Mouse (Mus musculus) midbrain, embryonic 16.5 days (tissue): Measurements from ENCODE around the gene Sgf29. TPM values are rescaled to one million over a fixed set of nuclear protein-coding genes. Genes with fewer than 3 reads are reported as not detected.

Experiments
- ATAC-seq: fragments of 200-750 bp; cut with Nextera tagmentation; 2 replicates; pipeline ENCODE4 v1.8.0; 2017; ENCODE audit warnings: moderate TSS enrichment
- H3K27ac ChIP-seq: fragments of 300-500 bp; sonication (generic); 2 replicates; pipeline ENCODE4 v1.5.1; 2014; ENCODE audit warnings: mild to moderate bottlenecking, low read length, mixed read lengths
- H3K27me3 ChIP-seq: fragments of 300-500 bp; sonication (generic); 2 replicates; pipeline ENCODE4 v1.6.1; 2014; ENCODE audit warnings: low read depth, low read length, mixed read lengths; ENCODE audit not compliant: control insufficient read depth, insufficient read depth
- H3K36me3 ChIP-seq: fragments of 300-500 bp; sonication (generic); 2 replicates; pipeline ENCODE4 v1.6.1; 2014; ENCODE audit warnings: mild to moderate bottlenecking, low read length, moderate library complexity, mixed read lengths; ENCODE audit not compliant: control insufficient read depth, insufficient read depth
- H3K4me1 ChIP-seq: fragments of 300-500 bp; sonication (generic); 2 replicates; pipeline ENCODE4 v1.6.1; 2014; ENCODE audit warnings: mild to moderate bottlenecking, low read length, mixed read lengths; ENCODE audit not compliant: control insufficient read depth, insufficient read depth
- H3K4me2 ChIP-seq: fragments of 300-500 bp; sonication (generic); 2 replicates; pipeline ENCODE4 v1.6.1; 2014; ENCODE audit warnings: mild to moderate bottlenecking, low read length, mixed read lengths
- H3K4me3 ChIP-seq: fragments of 300-500 bp; sonication (generic); 2 replicates; pipeline ENCODE4 v1.5.1; 2014; ENCODE audit warnings: low read depth, mild to moderate bottlenecking, low read length, moderate library complexity, mixed read lengths
- H3K9ac ChIP-seq: fragments of 300-500 bp; sonication (generic); 2 replicates; pipeline ENCODE4 v1.6.1; 2014; ENCODE audit warnings: low read depth, low read length, mixed read lengths
- H3K9me3 ChIP-seq: fragments of 300-500 bp; sonication (generic); replicated peaks from 2 replicates; pipeline ENCODE4 v1.6.1; 2014; ENCODE audit warnings: mild to moderate bottlenecking, low read length, mixed read lengths; ENCODE audit not compliant: control insufficient read depth, poor library complexity, severe bottlenecking
- WGBS: fragments of 180-500 bp; shearing (Covaris S2); extraction: QIAGEN DNeasy Blood & Tissue Kit; methylation state at CpG from one replicate; pipeline ENCODE4 v1.1.7; 2014; 5-methylcytosine and 5-hydroxymethylcytosine counted together
- polyA plus RNA-seq: library from polyadenylated mRNA; unstranded; fragments of >200 nt; fragmentation: Nextera tagmentation; extraction: Ambion mirVana; gene quantifications from 2 replicates; pipeline ENCODE4 v1.2.1, GENCODE M21; 2015

Gene Sgf29
- polyA plus RNA-seq, 1 experiment from 2014 or later: 56.9 TPM

- Histone ChIP-seq H3K9me3 (no peaks in the 10 kb centered on the region), H3K36me3 (no peaks in the 10 kb centered on the region), H3K4me2 (no peak overlapping the region), H3K4me1 (no peaks in the 10 kb centered on the region), H3K27me3 (no peaks in the 10 kb centered on the region), H3K27ac (no peak overlapping the region), H3K4me3 (no peak overlapping the region), H3K9ac (no peak overlapping the region)
- no peak for ATAC-seq
- WGBS: 84% methylated on average over 9 of the region's 9 CpGs
Measured at GRCm38 (mm10) chr7:126621452-126622359, 27.4 kb upstream of the Sgf29 start.

GRCm38 (mm10) chr7:126623381-126623780, 25.7 kb upstream of the Sgf29 start:
- Histone ChIP-seq H3K36me3 (no peaks in the 10 kb centered on the region), H3K9me3 (no peaks in the 10 kb centered on the region), H3K27ac (no peak overlapping the region), H3K9ac (no peak overlapping the region), H3K4me1 (no peaks in the 10 kb centered on the region), H3K4me2 (no peak overlapping the region), H3K4me3 (no peak overlapping the region), H3K27me3 (no peaks in the 10 kb centered on the region)
- no peak for ATAC-seq
- WGBS: 90% methylated on average over 1 of the region's 1 CpGs

GRCm38 (mm10) chr7:126624774-126625173, 24.3 kb upstream of the Sgf29 start:
- Histone ChIP-seq H3K4me1 (no peaks in the 10 kb centered on the region), H3K9me3 (no peaks in the 10 kb centered on the region), H3K36me3 (no peaks in the 10 kb centered on the region), H3K9ac (no peak overlapping the region), H3K4me2 (no peak overlapping the region), H3K27ac (no peak overlapping the region), H3K4me3 (no peak overlapping the region), H3K27me3 (no peaks in the 10 kb centered on the region)
- no peak for ATAC-seq
- WGBS: 71% methylated on average over 16 of the region's 16 CpGs

- WGBS: 61% methylated on average over 6 of the region's 6 CpGs
- Histone ChIP-seq H3K4me3 (no peak overlapping the region), H3K27me3 (no peaks in the 10 kb centered on the region), H3K9me3 (no peaks in the 10 kb centered on the region), H3K9ac (no peak overlapping the region), H3K4me2 (no peak overlapping the region), H3K27ac (no peak overlapping the region), H3K36me3 (no peaks in the 10 kb centered on the region), H3K4me1 (no peaks in the 10 kb centered on the region)
- no peak for ATAC-seq
Measured at GRCm38 (mm10) chr7:126625369-126625768, 23.7 kb upstream of the Sgf29 start.

GRCm38 (mm10) chr7:126625807-126626600, 23.1 kb upstream of the Sgf29 start:
- Histone ChIP-seq H3K4me1 (no peaks in the 10 kb centered on the region), H3K4me3 (no peak overlapping the region)

GRCm38 (mm10) chr7:126628111-126628510, 21.0 kb upstream of the Sgf29 start:
- Histone ChIP-seq H3K9ac (no peak overlapping the region), H3K27me3 (no peaks in the 10 kb centered on the region), H3K4me1 (no peaks in the 10 kb centered on the region), H3K36me3 (no peaks in the 10 kb centered on the region), H3K4me3 (no peak overlapping the region), H3K4me2 (no peak overlapping the region), H3K27ac (no peak overlapping the region), H3K9me3 (no peaks in the 10 kb centered on the region)
- no peak for ATAC-seq
- WGBS: 88% methylated on average over 6 of the region's 6 CpGs

More at GRCm38 (mm10) chr7:126625807-126626600, 23.1 kb upstream of the Sgf29 start:
- Histone ChIP-seq H3K36me3 (no peaks in the 10 kb centered on the region), H3K9ac (no peak overlapping the region), H3K4me2 (no peak overlapping the region), H3K9me3 (no peaks in the 10 kb centered on the region), H3K27ac (no peak overlapping the region), H3K27me3 (no peaks in the 10 kb centered on the region)
- no peak for ATAC-seq
- WGBS: 82% methylated on average over 3 of the region's 3 CpGs

- H3K36me3 ChIP-seq: no peaks in the 10 kb centered on the region
- H3K4me2 ChIP-seq: no peak overlapping the region
- 32% methylated on average over 3 of the region's 3 CpGs for WGBS
- H3K27me3 ChIP-seq: no peaks in the 10 kb centered on the region
- no peak overlapping the region for H3K9ac ChIP-seq
- H3K4me1 ChIP-seq: no peaks in the 10 kb centered on the region
- no peak overlapping the region for H3K4me3 ChIP-seq
- H3K27ac ChIP-seq: no peak overlapping the region
- H3K9me3 ChIP-seq: no peaks in the 10 kb centered on the region
- no peak for ATAC-seq
Measured at GRCm38 (mm10) chr7:126629915-126630314, 19.2 kb upstream of the Sgf29 start.

GRCm38 (mm10) chr7:126630824-126631518, 18.1 kb upstream of the Sgf29 start, which contains the start of gene Nupr1:
Gene Nupr1 (minus strand): TSS chr7:126630861.
- no peak within 1 kb of the TSS for H3K9ac ChIP-seq
- WGBS: 89% methylated on average over 4 of the region's 4 CpGs
- H3K4me3 ChIP-seq: no peak within 1 kb of the TSS
- H3K4me2 ChIP-seq: no peak within 1 kb of the TSS
- H3K36me3 ChIP-seq: no peaks in the 10 kb centered on the region
- ATAC-seq: no peak
- H3K27me3 ChIP-seq: no peaks in the 10 kb centered on the region
- H3K9me3 ChIP-seq: no peaks in the 10 kb centered on the region
- H3K27ac ChIP-seq: no peak within 1 kb of the TSS
- no peaks in the 10 kb centered on the region for H3K4me1 ChIP-seq
